Mouse (Mus musculus) 416B (cell line): ENCODE data around the gene Tmco1.

Experiments
- DNase-seq: peaks from one replicate; pipeline ENCODE4 v3.0.0; 2011; ENCODE audit warnings: low read depth

Gene Tmco1

DNA sequence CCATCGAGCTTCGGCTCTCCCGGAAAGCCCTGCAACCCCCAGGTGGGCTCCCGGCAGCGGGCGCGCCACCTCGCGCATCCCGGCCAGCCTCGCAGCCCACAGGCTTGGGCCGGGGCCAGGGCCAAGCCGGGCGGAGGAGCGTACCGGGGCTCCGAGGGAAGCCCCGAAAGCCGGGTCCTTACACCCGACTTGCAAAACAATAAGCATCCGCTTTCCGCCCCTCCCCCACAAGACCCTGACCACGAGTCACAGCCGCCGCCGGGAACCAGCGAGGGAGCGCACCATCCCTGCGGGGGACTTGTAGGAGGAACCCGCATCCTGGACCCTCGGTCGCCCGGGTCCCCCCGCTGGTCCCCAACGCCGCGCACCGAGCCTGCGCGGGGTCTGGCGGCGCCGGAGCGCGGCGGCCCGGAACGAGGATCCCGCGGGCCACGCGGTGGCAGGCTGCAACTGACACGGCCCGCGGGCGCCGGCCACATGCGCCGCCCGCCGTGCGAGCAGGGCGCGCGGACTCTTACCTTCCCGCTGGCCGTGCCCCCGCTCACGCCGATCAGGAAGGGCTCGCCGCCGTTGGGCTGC is 23.8 kb upstream of the Tmco1 start:
- DNase-seq = peak; percentile 75

DNA sequence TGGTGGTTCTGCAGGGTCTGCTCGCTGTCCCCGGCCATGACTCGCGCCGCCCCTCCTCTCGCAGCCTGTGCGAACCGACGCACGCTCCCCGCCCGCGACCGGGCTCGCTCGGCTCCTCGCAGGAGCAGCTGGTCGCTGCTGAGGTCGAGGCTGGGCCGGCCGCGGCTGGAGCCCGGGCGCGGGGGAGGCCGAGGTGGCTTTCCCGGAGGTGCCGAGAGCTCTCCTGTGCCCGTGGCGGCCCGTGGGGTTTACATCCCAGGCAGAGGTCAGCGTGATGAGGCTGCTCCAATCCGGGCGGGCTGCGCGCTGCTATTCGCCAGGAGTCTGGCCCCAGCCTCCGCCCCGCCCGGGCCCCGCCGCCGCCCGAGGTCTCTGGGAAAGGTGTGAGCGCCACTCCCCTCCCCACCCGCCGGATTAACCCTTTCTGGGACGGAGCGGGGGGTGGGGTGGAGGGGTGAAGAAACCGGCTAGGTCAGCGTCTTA is 23.3 kb upstream of the Tmco1 start:
- DNase-seq = peak; percentile 88

DNA sequence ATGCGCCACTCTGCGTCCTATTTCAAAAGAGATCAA is 23.0 kb upstream of the Tmco1 start, which contains the start of gene Uck2:
TSS of gene Uck2 (minus strand) at position 1 of the 36 bp plus-strand sequence.
- DNase-seq = no peak

DNA sequence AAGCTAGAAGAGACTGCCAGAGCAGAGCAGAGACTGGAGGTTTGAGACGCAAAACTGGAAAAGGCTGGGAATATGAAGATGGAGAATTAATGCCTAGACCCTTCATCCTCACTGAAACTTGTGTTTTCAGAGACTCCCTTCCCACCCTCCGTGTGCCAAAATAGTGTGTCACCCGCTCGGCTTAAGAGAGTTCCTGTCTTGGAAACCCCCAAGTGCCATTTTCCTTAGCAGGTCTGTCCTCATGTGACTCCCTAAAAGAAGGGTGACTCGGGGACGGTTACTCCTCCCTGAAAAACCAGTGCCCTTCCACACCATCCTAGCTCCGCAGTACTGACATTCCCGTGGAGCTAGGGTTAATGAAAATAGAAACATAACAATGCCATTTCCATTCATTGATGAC is 22.8 kb upstream of the Tmco1 start:
- no peak for DNase-seq

DNA sequence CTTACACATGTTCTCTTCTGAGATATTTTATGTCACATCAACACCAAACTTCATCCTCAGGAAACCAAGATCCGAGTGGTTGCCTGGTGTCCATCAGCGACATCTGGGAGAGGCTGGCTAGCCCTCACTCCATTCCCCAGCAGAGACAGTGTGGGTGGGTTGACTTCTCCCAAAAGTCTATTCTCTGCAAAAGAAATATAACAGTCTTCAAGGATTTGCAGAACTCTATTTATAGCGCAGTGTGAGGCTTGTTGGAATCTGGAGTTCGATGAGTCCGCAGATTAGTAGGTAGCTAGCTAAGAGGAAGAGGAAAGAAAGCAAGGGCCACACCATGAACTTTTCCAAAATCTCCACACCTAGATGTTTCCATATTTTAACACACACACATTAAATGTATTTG is 21.0 kb upstream of the Tmco1 start:
- no peak for DNase-seq

DNA sequence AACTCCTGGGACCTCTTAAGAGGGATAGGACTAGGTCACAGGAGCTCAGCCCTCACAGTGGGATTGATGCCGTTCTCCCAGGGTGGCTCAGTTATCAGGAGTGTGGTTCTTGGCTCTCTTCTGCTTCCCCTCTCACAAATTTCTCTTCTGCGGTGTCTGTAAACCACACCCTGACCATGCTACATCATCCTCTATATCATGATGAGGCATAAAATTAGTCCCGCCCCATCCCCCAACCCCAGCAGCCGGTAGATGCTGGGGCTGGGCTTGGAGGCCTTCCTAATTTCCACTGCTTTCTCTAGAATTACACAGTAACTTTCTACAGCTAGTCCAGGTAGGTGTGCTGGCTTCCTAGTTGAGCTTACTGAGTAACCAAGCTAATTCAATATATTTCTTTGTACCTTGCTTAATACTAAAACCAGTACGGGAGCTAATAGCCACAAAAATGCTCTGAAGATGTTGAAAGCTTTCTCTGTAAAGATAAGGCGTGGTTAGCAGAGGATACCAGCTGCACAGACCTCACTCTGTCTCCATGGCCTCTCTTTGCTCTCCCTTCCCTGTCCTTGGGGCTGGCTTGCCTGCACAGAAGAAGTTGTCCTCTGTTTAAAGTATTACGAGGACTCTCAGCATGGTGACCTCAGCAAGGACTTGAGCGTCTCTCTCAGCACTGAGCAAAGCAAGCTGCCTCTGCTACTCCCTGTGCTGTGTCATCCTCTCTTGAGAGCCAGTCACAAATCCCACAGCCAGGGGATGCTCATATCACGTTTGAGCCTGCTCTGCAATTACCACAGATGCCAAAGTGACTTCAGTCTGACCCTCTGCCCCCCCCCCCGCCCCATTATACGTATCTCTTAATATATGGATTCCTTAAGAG is 19.3 kb upstream of the Tmco1 start:
- peak; percentile 92 for DNase-seq

DNA sequence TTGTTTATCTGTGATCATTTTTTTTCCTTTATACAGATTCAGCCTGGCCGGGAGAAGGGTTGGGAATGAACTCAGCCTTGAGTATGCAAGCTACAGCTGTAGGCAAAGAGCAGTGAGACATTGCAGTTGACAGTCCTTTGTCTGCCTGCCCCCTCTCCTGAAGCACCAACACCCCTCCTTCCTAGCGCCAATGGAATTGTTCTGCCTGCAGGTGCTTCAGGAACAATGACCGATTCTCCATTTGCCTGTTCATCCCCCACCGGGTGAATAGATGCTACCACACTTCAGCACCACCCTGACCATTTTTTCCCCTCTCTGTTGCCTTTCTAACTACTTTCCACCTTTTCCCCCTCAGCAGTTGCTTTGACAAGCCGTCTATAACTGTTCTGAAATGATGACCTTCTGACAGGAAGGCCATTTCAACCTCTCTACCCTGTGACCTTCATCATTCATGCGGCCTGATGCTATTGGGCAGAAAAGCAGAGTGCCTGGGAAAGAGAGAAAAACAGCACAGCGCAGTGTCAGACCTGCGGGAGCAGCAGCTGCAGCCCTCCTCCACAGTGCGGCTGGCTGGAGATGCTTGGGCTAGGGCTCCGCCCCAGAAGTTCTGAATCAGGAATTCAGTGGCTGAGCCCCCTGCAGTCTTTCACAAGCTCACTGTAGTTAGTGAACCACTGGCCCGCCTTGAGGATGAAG is 18.5 kb upstream of the Tmco1 start:
- DNase-seq = no peak

DNA sequence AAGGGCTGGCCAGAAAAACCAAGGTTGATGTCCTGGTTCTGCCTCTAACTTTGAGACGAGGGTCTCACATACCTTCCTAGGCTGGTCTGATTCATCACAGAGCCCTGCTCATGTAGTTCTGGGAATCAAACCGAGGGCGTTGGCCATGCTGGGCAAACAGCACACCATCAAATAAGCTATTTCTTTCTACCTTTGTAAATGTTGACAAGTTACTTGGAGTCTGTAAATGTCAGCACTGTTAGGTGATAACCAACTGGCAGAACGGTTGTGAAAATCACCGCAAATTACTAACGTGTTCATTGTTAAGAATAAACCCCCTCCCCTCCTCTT is 17.9 kb upstream of the Tmco1 start:
- no peak for DNase-seq

DNA sequence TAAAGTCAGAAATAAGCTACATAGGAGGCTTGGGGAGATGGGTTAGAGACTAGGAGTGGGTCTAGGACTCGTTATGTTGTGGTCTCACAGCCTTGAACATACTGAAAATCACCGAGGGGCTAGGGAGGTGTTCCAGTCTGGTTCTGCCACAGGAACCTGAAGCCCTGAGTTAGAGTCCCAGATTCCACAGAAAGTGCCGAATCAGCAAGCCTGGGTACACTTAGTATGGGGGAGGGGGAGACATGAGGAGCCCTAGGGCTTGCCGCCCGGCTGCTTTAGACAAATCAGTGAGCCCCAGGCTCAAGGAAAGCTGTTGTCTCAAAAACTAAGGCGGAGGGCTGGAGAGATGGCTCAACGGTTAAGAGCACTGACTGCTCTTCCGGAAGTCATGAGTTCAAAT is 16.6 kb upstream of the Tmco1 start:
- no peak for DNase-seq

DNA sequence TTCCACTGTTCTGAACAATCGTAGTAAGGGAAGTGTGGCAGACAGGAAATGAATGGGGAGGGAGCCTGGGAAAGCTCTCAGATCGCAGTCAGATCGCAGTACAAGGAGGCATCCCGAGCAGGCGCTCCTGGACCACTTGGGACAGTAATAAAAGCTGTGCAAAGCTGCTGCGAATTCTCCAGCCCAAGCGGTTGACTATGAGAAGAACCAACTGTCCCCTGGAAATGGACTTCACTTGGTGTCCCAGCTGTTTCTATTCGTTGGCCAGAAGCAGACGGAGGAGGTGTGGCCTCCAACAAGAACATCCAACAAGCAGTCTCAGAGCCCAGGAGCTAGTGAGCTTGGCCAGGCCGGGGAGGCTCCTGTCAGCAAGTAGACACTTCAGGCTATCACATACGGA is 15.7 kb upstream of the Tmco1 start:
- DNase-seq = no peak

DNA sequence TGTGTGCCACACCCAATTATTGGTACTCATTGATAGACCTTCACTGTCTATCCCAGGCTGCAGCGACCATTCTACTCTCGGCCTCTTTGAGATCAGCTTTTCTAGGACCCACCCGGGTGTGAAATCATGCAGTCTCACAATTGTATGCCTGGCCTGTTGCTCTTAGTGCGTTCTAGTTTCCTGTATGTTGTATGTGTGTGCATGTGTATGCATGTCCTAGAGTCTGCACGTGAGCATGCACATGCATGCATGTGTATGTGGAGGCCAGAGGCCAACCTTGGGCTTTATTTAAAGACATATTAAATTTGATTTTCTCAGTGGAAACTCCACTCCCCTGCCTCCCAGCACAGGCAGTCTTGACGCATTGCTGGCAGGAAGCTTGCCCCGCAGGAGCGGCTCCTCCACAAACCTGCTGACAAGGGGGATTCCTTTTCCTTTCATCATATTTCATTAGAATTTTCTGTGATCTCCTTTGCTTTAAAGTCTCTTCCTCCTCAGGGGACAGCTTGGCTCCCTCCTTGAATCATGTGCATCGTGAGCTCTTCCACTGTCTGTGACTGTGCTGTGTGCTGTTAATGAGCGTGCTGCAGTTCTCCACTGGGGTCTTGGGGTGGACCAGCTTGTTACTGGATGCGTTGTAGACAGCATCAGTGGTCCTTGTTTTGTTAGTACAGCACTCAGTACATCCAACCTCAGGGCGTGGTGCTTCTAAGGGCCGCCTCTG is 12.3 kb upstream of the Tmco1 start:
- DNase-seq = no peak

DNA sequence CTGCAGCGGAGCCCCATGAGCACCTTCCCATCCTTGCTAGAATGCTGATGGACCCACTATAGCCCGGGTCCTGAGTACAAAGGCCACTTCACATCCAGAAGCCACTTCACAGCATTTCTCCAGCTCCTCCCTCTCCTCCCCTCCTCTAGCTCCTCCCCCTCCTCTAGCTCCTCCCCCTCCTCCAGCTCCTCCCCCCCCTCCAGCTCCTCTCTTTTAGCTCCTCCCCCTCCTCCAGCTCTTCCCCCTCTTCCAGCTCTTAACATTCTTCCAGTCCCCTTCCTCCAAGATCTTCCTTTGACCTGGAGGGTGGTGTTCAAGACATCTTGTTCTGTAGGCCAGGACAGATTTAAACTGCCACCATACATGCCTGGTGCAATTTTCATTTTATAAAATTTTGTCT is 8.1 kb upstream of the Tmco1 start:
- DNase-seq = peak; percentile 33

DNA sequence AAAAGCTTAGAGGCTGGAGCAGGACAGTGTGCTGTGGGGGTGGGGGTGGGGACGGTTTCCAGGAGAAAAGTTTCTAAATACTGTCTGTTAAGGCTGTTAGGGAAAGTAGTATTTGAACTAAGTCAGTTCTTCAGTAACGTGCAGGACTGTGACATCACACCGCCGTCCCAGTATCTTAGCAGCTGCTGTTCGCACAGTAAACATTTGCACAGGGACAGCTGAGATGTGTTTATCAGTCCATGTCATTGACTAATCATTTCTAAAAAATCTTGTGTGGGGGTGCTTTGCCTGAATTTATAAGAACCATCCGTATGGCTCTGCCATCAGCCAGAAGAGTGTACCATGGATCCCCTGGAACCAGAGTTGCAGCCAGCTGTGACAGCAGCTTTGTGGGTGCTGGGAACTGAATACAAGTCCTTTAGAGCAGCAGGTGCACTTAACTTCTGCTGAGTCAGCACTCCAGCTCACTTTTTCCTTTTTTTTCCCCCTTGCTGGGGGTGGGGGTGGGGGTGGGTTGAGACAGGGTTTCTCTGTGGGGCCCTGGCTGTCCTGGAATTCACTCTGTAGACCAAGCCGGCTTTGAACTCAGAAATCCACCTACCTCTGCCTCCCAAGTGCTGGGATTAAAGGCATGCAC is 2.6 kb upstream of the Tmco1 start:
- no peak for DNase-seq

DNA sequence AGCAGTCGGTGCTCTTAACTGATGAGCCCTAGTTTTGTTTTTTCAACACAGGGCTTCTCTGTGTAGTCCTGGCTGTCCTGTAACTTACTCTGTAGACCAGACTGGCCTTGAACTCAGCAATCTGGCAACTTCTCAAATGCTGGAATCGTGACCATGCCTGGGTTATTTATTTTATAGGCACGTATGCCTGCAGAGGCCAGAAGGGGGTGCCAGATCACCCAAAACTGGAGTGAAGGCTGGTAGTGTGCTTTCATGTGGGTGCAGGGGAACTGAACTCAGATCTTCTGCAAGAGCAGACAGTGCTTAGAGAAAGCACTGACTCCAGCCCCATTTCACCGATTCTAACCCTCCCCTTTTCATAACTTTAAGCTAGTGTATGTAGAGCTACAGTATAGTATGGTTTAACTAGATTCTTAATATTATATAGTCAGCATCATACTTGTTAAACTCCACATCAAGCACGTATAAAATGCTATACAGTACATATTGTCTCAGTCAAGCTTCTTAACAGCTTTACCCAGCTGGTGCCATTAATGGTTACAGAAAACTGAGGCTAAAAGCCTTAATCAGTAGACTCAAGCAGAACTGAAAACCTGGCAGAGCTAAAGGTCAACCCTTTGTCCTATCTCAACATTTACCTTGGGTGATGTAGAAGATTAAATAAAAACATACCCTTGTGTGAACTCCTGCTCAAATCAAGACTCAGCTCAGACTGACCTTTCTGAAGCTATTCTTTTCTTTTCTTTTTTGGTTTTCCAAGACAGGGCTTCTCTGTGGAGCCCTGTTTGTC is 1.5 kb upstream of the Tmco1 start:
- DNase-seq = peak; percentile 87

DNA sequence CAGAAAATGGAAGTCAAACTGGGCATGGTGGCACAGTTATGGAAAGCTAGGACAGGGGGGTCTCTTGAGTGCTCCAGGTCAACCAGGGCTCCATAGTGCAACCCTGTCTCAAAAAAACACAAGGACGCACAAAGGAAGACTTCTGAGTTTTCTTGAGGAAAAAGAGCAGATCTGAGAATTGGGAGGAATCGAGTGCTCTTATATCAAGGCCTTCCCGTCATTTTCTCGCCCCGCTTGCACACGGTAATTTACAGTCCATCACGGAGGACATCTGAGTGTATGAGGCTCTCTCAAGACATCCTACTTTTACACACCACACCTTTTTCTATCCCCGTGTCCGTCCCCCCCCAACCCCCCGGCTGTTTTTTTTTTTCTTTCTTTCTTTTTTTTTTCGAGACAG is 504 bp upstream of the Tmco1 start:
- DNase-seq = peak; percentile 57

DNA sequence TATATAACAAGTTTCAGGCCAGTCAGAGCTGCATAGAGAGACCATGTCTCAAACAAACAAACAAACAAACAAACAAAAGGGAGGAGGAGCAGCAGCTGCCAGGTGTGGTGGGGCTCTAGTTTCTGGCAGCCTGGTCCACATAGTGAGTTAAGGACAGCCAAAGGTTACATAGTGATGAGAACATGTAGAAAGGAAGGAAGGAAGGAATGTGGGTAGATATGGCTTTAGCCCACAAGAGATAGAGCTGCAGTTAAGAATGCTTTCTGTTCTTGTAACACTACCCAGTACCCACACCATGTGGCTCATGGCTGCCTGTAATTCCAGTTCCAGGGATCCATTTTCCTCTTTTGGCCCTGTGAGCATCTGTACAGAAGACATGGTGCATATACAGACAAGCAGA is 4.2 kb downstream of the Tmco1 start:
- DNase-seq = peak; percentile 88

DNA sequence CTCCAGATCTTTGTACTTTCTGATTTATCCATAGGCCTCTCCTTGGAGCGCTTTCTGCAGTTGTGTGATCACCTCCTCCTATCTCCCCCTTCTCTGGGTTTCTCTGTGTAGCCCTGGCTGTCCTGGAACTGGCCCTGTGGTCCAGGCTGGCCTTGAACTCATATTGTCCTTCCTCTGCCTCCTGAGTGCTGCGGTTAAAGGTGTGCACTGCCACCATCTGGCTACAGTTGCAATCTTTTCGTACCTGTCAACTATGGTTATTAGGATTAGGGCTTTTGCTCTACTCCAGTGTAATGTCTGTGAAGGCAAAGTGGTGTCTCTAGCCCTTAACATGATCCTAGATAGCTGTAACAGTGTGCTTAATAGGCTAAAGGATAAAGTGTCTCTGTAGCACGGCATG is 5.0 kb downstream of the Tmco1 start:
- DNase-seq = peak; percentile 58

DNA sequence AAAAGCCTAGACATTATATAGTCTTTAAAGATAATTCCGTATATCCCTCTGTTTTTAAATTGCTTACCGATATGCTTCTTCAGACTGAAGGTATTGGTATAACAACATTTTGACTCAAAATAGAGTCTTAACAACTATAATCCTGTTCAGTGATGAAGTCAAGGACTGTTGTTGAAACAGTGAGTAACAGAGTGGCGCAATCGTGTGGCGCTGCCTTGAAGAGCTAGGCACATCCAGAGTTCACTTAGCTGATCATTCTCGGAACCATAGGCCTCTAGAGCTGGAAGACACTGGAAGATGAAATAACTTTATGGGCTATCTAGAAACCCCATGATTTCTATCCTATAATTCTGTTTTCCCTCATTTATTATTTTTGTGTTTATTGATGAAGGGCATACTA is 13.5 kb downstream of the Tmco1 start:
- DNase-seq = peak; percentile 43

DNA sequence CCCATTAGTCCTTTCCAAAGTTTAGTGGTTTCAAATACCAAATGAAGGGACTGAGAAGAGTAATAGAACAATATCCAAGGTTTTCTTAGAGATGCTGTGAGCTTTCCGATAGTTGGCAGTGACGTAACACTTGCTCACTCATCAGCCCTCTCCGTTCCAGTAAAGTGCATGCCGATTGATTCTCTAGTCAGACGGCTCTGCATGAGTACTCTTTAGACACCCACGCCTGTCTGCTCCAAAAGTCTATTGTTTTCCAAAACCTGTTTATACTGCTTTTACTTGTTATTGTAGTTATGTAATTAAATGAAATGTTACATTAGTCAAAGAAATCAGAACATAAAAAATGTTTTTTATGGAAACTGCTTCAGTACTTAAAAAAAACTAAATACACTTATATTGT is 20.6 kb downstream of the Tmco1 start:
- no peak for DNase-seq

DNA sequence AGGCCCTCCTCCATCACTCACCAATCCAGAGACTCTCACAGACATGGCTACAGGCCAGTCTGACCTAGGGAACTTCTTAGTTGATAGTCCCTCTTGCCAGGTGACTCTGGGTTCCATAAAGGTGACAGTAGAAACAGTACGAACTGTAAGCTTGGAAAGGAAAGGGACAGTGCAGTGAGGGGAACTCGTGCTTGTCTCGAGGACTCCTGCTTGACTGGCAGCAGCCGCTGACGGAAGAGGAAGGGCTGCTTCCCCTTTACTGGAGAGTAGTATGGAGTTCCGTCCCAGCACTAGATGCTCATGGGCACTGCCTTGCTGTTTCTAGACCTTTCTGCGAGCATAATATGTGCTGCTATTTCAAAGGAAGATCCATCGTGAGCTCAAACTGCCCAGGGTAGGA is 22.9 kb downstream of the Tmco1 start:
- no peak for DNase-seq

DNA sequence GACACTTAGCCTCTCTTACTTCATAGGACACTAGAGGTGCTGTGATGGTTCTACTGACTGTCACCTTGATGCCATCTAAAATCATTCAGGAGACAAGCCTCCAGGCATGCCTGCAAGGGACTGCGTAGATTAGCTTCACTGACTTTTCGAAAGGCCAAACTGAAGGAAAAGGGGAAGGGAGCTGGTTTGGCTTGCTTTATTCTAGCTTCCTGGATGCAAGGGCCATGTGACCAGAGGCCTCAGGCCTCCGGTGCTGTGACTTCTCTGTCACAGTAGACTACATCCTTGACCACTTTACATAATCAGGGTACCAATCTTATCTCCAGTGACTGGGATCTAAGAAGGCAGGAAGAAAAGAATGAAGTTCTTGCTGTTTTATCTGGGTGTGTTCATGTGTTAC is 28.2 kb downstream of the Tmco1 start:
- no peak for DNase-seq
